Mouse (Mus musculus) bone marrow, adult 2 months (tissue): ENCODE results near the gene Dlk1.

ENCODE experiments used
- CTCF ChIP-seq: fragments of 200-500 bp; IDR thresholded peaks from 2 replicates; pipeline ENCODE4 v1.5.1; 2011; ENCODE audit warnings: low read length, control low read depth; ENCODE audit not compliant: control insufficient read depth, insufficient read depth
- POLR2A ChIP-seq: fragments of 200-500 bp; IDR thresholded peaks from 2 replicates; pipeline ENCODE4 v1.6.1; 2011; ENCODE audit warnings: low read depth, mild to moderate bottlenecking, control low read depth, low read length, borderline replicate concordance; ENCODE audit not compliant: control insufficient read depth

DNA sequence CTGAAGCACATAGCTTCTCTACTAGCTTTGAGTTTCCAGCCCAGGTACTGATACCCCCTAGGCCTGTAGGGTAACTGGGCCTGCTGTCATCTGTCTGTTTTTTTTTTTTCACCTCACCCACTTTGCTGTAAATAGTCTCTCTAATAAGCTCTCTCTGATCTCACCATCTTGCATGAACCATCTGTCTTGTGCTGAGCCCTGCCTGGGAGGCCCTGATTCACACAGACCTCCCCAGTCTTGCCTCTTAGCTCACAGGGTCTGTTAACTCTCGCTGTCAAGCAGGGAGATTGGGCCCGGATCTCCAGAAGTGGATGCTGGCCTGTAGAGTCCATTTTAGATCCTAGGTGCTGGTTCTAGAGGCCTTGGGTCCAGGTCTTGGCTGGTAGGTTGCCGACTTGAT, 9.3 kb upstream of the Dlk1 start:
- TF ChIP-seq CTCF = no peak
- no peak for TF ChIP-seq POLR2A
